Mouse (Mus musculus) adrenal gland, postnatal 14 days (tissue): ENCODE measurements around the gene Dip2b. TPM values are rescaled to one million over a fixed set of nuclear protein-coding genes. Genes with fewer than 3 reads are reported as not detected.

Experiments used
- DNase-seq: peaks from one replicate; pipeline ENCODE4 v3.0.0; 2021; ENCODE audit warnings: mixed read lengths
- total RNA-seq: library from RNA; stranded (reverse); gene quantifications from 2 replicates; pipeline ENCODE4 v1.2.3, GENCODE M21; 2021

Dip2b gene
- total RNA-seq, 1 experiment from 2014 or later = 18.5 TPM

DNA sequence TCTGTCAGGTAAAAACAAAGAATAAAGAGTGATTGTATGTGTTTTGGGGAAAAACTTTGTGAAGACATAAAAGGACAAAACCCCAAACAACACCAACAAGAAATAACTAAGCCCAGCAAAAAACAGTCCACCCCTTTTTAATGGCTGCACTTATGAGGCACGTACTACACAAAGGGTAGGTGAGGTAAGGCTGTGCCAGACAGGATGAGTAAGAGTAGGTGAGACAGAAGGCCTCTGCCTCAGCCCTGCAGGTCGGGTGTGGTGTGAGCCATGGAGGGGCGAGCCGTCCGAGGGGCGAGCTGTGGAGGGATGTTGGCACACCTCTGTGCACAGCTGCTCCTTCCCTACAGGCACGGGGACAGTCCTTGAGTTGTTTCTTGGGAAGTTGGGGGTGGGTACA, 12.5 kb downstream of the Dip2b start:
- no peak for DNase-seq

DNA sequence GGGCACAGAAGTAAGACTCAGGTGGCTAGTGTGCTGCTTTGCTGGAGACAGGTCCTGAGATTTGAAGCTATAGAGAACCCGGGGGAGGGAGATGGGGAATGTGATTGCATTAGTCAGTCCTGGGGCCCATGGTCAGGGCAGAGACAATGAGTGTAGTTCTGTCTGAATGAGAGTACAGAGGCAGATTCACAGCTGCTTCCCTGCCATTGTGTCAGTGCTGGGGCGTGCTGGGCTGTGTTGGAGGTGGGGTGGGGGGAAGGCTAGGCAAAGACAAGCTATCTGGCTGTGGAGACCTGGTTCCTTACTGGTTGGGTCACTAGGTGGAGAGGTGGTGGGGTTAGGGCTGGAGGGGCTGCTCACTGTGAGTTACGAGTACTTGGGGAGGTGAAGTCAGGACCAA, 14.3 kb downstream of the Dip2b start:
- no peak for DNase-seq

DNA sequence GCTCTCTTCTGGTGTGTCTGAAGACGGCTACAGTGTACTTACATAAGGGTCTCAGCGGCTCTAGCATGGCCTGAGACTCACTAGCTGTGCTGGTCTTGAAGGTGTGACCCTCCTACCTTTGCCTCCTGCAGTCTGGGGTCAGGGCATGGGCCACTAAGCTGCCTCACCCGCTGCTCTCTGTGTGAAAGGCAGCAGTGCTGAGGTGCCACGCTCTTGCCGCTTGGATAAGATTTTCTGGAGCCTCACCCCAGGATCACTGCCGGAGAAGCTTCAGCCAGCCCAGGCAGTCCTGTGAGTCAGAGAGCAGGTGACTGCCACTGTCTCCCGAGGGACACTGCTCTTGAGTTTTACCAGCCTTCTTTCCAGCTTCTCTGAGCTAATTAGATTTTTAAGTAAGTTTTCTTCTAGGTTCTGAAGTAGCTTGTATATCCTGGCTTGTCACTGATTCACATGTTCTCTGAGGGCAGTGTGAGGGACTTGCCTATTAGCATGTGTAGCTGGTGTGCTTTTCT, 18.0 kb downstream of the Dip2b start:
- DNase-seq = peak; percentile 29

DNA sequence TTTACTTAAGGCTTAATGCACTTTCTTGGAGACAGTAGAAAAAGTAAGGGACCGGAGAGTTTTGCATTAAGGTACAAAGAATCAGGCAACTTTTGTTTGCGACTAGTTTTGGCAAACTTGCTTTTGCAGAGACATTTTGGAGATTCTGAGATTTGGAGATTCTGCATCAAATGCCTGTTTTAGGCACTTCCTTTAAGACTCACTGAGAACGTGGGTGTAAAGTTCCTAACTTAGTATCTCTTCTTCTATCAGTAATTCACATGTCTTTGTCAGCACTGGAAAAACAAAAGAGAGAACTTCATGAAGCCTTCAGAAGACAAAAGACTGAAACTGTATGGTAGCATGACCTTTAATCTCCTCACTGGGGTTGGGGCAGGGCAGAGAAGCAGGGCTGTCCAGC, 19.2 kb downstream of the Dip2b start:
- DNase-seq = no peak

DNA sequence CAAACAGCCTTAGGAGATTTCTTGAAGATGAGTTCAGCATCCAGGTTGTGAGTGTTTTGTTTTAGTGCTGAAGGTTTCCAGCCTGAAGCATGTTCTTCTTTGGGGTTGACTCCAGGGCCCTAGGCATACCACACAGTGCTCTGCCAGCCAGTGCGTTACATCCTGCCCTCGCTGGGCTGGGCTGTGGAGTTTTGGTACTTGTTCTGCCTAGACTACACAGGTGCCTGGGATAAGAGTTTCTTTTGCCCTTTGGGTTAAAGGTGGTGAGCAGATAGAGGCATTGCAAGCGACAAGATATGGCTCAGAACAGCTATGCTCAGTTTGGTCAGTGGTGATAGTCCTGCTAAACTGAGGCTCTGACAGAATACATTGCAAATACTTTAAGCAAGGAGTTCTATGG, 19.7 kb downstream of the Dip2b start:
- DNase-seq = no peak

DNA sequence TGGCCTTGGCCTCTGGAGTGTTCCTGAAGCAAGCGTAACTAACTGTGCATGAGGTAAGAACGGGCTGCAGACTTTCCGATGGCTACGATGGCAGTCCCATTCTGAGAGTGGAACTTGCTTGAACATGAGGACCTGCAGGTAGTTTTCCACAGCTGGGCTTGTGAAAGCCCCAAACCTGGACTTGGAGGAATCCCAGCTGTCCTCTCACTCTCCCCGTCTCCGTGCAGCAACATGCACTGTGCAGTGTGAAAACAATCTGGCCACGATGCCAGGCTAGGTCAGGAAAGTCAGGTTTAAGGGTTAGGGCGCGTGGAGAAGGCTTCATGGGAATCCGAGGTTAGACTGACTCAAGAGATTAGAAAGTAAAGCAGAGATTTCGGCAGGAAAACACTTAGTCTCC, 20.4 kb downstream of the Dip2b start:
- DNase-seq = no peak

DNA sequence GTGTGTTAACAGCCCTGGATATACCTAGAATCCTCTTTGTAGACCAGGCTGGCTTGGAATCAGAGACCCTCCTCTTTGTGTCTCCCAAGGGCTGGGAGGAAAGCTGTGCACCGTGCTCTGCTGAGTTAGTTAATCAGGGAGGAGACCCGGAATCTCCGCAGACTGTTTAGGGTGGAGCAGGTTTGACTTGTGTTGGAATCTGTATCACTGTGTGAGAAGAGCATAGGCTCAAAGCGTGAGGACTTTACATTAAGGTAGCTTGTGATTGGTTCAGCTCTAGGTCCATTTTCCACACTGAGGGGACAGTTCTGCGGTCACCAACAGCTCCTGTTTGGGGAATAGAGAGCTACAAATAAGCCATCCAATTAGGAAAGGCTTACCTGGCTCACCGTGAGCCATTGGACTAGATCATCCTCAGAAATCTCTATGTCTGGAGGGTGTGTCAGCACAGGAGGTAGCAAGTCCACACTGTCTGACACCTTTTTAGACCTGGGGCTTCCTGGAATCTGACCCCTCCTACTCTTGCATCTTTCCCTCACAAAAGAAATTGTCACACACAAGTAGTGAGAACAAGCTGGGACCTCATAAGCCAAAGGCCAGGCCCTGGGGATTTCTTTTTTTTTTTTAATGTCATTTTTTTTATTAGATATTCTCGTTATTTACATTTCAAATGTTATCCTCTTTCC, 21.3 kb downstream of the Dip2b start:
- DNase-seq = no peak

DNA sequence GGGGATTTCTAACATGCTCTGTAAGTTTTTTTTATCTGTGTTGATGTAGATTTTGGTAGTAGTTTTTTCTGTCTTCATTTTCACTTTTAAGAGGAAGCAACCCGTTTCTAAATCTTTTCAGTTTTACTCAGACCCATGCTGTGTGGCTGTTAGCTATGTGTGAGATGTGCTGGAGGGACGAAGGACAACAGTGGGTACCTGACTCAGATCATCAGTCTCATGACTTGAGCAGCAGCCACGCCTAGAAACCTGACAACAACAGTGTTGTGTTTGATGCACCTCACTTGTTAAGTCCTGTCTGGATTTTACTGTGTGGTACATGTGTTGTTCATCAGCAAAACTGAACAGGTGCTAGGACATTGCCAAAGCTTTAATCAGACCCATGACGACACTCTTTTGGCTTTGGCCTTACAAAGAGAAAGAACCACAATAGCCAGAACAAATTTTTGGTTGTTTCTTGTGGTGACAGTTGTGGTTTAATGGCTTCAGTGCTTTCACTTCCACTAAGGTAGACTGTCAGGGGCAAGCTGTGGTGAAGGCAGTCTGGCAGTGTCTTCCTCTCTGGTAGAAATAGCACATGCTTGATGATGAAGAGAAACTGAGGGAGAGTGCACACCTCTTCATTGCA, 22.2 kb downstream of the Dip2b start:
- DNase-seq = no peak

DNA sequence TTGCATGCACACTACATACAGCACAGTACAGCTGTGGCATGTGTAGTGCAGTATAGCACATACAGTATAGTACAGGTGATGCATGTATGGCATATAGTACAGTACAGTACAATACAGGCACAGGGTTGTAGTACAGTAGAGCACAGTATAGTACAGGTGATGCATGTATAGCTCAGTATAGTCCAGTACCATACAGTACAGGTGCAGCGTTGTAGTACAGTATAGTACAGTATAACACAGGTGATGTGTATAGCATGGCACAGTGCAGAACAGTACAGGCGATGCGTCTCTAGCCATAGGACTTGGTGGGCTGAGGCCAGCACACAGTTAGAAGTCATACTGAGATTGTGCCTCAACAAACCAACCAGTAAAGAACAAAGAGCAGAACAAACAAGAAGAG, 22.9 kb downstream of the Dip2b start:
- DNase-seq = no peak

DNA sequence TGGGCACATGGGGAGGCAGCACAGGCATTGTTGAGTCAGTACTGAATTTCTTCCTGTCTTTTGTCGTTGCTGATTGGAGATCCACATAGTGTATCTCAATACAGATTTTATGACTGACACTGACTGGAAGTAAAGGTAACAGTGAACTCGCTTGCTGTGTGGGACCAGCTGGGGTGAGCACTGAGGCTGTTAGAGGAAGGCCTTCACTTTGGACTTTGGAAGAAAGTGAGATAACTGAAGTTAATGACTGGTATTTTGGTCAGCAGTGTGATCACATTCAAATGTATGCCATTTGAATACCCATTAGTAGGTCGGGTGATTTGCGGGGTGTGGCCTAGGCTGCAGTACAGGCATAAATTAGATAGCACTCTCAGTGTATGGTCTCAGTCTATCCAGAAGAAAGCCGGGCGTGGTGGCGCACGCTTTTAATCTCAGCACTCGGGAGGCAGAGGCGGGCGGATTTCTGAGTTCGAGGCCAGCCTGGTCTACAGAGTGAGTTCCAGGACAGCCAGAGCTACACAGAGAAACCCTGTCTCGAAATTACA, 24.8 kb downstream of the Dip2b start:
- DNase-seq = no peak

DNA sequence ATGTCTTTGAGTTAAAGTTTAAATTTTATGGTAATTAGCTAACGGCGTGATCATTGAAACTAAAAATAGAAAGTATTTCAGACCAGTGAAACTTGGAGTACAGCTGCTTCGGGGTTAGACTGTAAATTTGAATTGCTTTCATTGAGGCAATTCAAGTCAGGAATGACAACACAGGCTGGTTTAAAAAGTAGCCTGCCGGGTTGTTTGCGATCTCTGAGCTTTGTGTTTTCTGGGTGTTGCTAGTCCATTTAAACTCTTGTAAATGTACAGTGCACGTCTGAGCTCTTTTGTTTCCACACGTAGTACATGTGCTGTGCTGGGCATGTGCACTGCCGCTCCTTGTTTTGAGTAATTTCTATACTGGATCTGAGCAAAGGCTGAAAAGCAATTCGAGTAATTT, 28.2 kb downstream of the Dip2b start:
- no peak for DNase-seq

DNA sequence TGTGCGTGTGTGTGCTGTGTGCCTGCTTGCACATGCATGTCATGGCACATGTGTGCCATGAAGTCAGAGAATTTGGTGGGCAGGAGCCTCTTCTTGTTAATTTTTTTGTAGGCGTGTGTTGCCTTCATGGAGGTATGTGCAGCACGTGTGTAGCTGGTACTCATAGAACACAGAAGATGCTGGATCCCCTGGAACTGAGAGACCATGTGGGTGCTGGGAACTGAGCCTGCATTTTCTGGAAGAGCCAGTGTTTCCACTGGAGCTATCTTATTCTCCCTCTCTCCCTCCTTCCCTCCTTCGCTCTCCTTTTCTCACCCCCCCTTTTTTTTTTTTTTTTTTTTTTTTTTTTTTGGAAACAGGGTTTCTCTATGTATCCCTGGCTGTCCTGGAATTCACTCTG, 30.6 kb downstream of the Dip2b start:
- DNase-seq = no peak

DNA sequence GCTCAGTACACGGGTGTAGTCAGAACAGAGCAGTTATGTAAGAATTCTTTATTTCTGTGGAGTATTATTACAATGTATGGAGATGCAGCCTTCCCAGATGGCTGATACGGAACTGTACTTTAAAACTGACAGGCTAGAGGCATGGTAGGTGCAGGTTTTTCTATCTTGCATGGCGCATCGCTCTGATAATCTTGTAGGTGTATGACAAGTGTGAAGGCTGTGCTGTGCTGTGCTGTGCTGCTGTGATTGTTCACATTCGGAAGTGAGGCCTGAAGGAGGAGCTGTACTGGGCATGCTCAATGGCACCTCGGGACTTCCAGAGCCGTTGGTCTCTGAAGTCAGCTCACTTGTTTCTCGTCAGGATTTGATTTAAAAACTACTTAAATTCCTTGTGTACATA, 31.6 kb downstream of the Dip2b start:
- no peak for DNase-seq

DNA sequence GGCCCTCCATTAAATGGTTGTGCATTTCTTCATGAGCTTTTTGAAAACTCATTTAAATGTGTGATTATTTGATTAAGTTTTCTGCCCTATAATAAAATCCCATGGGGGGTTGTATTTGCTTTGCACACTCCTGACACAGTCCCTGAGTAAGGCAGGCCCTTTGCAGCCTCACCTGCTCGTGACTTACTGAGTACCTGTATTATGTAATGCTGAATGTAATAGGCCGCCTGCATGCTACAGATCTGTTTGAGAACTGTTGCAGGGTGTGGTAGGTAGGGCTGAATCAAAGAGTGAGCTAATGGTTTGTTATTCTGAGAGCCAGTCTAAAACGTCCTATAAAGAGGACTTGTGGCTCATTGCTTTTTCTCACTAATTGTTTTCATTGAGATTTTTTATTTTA, 33.4 kb downstream of the Dip2b start:
- DNase-seq = no peak

DNA sequence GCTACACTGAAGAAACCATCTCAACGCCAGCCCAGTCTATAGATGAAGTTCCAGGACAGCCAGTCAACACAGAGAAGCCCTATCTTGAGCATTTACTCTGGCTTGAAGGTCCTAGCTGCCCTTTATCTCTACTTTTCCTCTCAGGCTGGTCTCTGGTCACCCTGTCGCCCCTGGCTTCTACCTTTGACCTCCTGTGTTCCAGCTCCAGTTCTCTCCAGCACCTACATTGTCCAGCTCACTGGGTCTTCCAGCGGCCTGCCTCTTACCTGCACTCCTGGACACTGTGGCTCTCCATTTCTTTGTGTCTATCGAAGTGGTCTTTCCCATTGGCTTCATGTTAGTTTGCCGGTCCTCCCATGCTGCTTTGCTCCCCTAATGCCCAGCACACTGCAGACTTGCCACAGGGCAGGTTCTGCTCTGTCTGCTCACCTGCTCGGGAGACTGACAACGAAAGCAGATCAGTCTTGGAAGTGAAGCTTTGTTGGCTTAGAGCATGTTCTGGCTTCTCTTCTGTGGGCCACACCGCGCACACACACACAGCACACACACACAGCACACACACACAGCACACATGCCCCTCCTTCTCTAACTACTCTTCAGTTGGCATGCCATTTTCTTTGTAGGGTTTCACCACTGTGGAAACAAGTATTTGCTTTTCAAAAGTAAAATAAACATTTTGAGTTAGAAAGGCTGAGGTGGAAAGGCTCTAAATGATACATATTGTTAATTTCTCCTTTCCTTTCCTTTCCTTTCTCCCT, 35.4 kb downstream of the Dip2b start:
- DNase-seq = no peak

DNA sequence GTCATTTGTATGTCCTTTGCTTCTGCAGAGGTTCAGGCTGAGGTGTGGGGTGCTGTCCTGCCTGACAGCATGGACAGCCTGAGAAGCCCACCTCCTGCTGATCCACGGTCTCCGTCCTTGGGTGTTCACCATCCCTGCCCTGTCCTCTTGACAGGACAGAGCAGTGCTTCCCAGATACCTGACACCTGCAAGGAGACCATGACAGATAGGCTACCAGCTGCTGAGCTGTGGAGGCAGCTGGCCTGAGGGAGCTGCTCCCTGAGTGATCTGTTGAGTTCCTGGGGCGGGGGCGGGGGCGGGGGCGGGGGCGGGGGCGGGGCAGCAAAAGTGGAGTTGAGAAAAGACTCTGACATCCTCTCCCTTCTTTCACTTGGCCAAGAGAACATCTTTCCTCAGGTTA, 36.3 kb downstream of the Dip2b start:
- no peak for DNase-seq

DNA sequence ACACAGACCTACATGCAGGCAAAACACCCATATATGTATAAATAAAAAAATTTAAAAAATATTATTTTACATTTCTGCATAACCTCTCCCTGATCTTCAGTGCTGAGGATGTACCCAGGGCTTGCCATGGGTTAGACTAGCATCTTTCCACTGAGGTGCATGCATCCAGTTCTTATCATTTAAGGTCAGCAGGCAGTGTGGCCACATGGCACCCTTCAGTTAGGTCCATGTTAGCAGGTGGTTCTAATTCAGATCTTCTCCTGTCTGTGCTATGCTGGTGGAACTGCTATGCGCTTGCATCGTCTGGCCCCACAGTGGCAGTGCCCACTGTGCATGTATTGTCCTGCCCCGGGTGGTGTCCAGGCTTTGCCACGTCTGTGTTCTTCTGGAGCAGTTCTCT, 37.9 kb downstream of the Dip2b start:
- DNase-seq = no peak

DNA sequence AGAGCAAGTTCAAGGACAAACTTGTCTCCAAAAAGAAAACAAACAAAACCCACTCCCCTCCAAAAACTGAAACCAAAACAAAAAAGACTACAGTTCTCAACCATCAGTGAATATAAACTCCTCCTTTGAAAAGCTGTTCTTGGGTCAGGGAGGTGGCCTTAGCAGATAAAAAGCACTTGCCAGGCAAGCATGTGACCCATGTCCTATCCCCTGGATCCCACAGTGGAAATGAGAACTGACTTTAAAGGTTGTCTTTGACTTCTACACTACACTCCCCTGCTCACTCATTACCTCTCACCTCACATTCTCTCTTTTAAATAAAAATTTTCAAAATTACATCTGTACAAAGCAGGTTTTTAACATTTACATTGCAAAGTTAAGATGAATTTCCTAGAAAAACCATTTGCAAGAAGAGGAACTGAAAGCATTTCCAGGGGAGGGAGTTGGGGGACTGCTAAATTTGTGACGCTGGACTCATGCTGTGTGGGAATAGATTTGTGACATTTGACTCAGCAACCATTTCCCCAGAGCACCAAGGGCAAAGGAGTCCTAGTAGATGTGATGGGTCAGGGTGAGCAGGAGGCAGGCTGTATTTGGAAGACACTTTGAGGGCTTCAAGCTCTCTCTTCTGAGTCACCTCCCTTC, 42.5 kb downstream of the Dip2b start:
- DNase-seq = peak; percentile 37

DNA sequence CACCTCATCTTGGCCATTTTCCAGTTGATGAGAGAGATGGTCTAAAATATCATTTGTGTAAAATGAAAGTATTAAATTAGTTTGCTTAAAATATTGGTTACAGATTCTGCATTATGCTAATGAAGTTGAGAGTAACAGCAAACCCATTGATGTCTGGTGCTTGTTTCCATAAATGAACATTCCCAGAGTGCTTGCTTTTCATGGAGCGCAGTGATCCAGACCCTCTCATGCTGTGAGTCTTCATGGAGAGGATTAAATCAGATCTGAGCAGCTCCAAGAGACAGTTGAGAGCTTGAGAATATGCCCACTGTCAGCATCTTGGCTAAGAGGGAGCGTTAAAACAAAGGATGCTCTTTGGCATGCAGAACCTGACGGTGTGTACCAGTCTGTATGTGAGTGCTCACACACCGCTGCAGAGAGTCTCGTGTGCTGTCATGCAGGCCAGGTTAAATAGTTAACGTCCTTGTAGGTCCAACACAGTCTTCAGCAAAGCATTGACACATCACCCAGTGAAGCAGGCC, 43.1 kb downstream of the Dip2b start:
- DNase-seq = no peak

DNA sequence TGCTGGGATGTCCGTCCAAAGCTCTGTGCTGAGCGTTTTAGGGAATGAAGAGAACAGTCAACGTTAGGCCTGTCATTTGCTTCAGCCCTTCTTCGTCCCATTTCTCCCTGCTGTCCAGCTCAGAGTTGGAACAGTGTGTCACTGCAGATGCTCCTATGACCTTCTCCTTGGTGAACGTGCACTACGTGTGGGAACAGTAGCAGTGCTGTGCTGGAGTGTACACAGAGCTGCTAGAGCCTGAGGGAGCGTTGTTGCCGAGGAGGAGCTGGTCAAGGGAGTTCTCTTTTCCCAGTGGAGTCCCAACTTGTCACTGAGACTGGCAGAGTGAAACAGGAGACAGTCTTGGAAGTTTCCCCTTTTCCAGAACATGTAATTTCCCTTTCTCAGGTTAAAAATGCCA, 43.6 kb downstream of the Dip2b start:
- DNase-seq = peak; percentile 24

DNA sequence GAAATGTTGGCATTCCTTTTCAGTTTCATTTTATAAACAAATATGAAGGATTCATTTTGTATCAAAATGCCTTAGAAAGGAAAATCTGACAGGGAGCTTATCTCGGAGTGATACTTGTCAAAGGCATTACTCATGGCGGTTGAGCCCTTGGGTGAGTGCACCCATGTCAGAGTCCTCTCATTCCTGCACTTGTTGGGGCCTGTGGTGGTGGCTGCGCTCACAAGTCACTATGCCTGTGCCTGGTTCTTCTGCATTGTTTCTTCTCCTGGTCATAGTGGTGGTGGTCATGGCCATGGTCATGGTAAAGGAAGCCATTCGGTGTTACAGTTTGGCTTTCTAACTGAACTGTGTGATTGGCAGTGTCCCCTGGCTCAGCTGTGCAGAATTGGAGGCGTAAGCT, 44.3 kb downstream of the Dip2b start:
- no peak for DNase-seq

DNA sequence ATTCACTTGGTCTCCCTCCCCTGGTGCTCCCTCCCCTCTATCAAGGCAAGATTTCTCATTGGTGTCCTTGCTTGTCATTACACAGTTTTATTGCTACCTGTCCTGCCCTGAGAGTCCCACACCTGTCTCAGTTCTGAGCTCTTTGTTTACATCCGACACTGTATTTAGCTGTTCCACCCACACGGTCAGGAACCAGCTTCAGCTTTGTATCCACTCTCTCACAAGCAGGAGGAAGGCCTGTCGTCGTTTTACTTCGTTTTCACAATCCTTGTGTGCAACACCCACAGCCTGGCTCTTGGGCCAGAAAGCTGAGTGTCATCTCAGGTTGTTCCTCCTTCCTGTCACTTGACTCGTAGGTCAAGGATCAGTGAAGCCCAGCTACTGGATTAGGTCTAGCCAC, 45.4 kb downstream of the Dip2b start:
- no peak for DNase-seq

DNA sequence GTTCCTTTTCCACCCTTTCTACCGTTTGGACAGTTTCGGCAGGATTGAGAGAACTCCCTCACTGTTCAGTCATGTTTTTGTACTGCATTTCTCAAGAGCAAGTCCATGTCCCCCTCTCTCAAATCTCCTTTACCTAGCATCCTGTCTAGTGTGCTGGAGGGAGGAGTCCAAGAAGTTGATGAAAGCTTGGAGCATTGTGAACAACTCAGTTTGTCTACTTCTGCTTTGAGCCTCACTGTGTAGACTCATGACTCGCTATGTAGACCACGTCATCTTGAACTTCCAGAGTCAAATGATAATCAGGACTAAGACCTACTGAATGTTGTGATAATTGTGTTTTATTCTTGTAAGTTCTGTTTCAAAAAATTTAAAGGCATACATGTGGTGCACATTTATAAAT, 46.4 kb downstream of the Dip2b start:
- no peak for DNase-seq
